8 mouse cellular contexts compared by ENCODE assay signal in genomic region chr14:52123918-52124317, GRCm38 (mm10). TPM values are rescaled to one million over a fixed set of nuclear protein-coding genes. Genes with fewer than 3 reads are reported as not detected.
DNase-seq lines count a peak whose midpoint lies in the region; ATAC-seq and TF ChIP-seq lines count a peak whose summit lies in the region.

No protein-coding gene starts in this region.

- no peaks in the 10 kb centered on the region for H3K36me3 ChIP-seq in midbrain, embryonic 10.5 days
- H3K36me3 ChIP-seq in midbrain, embryonic 15.5 days (replicated peaks), result no peaks in the 10 kb centered on the region
- no peaks in the 10 kb centered on the region for H3K36me3 ChIP-seq in forebrain, embryonic 12.5 days (replicated peaks)
- H3K36me3 ChIP-seq in liver, adult 2 months (ENCODE audit: control insufficient read depth, insufficient read depth, low read length), result no peaks in the 10 kb centered on the region

- no peak overlapping the region for H3K27ac ChIP-seq in midbrain, embryonic 10.5 days (replicated peaks)
- no peak overlapping the region for H3K27ac ChIP-seq in midbrain, embryonic 15.5 days
- no peak overlapping the region for H3K27ac ChIP-seq in forebrain, embryonic 12.5 days
- peak overlapping the region; percentile 33; the same call in 1 of the 2 replicates for H3K27ac ChIP-seq in liver, adult 2 months (replicated peaks; ENCODE audit: insufficient read depth, low read depth, low read length)

- H3K4me1 ChIP-seq in midbrain, embryonic 10.5 days, result peaks cover 8% of the 10 kb centered on the region
- peaks cover 6% of the 10 kb centered on the region; the same call in 1 of the 2 replicates for H3K4me1 ChIP-seq in midbrain, embryonic 15.5 days
- peaks cover 2% of the 10 kb centered on the region; the same call in 1 of the 2 replicates for H3K4me1 ChIP-seq in forebrain, embryonic 12.5 days
- no peaks in the 10 kb centered on the region; the same call in 1 of the 2 replicates for H3K4me1 ChIP-seq in liver, adult 2 months (ENCODE audit: control insufficient read depth, insufficient read depth, low read length)

- TF ChIP-seq POLR2A in liver, adult 2 months (IDR thresholded peaks at IDR 0.05; ENCODE audit: extremely low read depth, insufficient read depth, low read length), result no peak

- DNase-seq in midbrain, embryonic 10.5 days (ENCODE audit: low spot score), result peak; percentile 65
- peak; percentile 82 for DNase-seq in brain, adult 2 months (ENCODE audit: low read depth, low spot score)
- DNase-seq in liver, adult 2 months (ENCODE audit: extremely low read depth, low read depth, low spot score), result peak; percentile 71
- DNase-seq in retina, postnatal 1 day, result peak; percentile 79
- peak; percentile 31 for DNase-seq in urinary bladder, adult 2 months (ENCODE audit: low spot score)

- peaks cover 17% of the 10 kb centered on the region for H3K27me3 ChIP-seq in midbrain, embryonic 10.5 days (ENCODE audit: low read depth, poor library complexity, severe bottlenecking)
- H3K27me3 ChIP-seq in midbrain, embryonic 15.5 days (replicated peaks), result no peaks in the 10 kb centered on the region
- H3K27me3 ChIP-seq in forebrain, embryonic 12.5 days, result peaks cover 3% of the 10 kb centered on the region; the same call in 1 of the 2 replicates
- H3K27me3 ChIP-seq in liver, adult 2 months (ENCODE audit: control insufficient read depth, insufficient read depth, low read length), result no peaks in the 10 kb centered on the region

- no peak overlapping the region for H3K4me3 ChIP-seq in midbrain, embryonic 10.5 days
- H3K4me3 ChIP-seq in midbrain, embryonic 15.5 days, result no peak overlapping the region
- H3K4me3 ChIP-seq in forebrain, embryonic 12.5 days (replicated peaks), result no peak overlapping the region
- no peak overlapping the region for H3K4me3 ChIP-seq in liver, adult 2 months (ENCODE audit: insufficient read depth, low read depth, low read length)

- ATAC-seq in midbrain, embryonic 15.5 days (replicated peaks), result no peak
- peak; percentile 27; the same call in 1 of the 2 replicates for ATAC-seq in forebrain, embryonic 12.5 days (ENCODE audit: low FRiP score)
- peak; percentile 63 for ATAC-seq in inflammation-experienced regulatory T-cells, adult 6 months

- WGBS in midbrain, embryonic 10.5 days, result 24% methylated on average over 4 of the region's 4 CpGs
- 18% methylated on average over 4 of the region's 4 CpGs for WGBS in midbrain, embryonic 15.5 days
- WGBS in forebrain, embryonic 12.5 days, result 23% methylated on average over 4 of the region's 4 CpGs
- WGBS in liver, adult 2 months, result 22% methylated on average over 4 of the region's 4 CpGs

- H3K9me3 ChIP-seq in midbrain, embryonic 10.5 days (replicated peaks), result no peaks in the 10 kb centered on the region
- H3K9me3 ChIP-seq in midbrain, embryonic 15.5 days, result no peaks in the 10 kb centered on the region
- H3K9me3 ChIP-seq in forebrain, embryonic 12.5 days, result no peaks in the 10 kb centered on the region

- no peak overlapping the region for H3K4me2 ChIP-seq in midbrain, embryonic 15.5 days
- H3K4me2 ChIP-seq in forebrain, embryonic 12.5 days, result no peak overlapping the region

- H3K79me2 ChIP-seq in liver, adult 2 months (ENCODE audit: control insufficient read depth, insufficient read depth, low read length), result no peaks in the 10 kb centered on the region

- peak; percentile 66 for TF ChIP-seq CTCF in liver, adult 2 months (IDR thresholded peaks at IDR 0.05; ENCODE audit: low read depth, low read length)

- no peak overlapping the region for H3K9ac ChIP-seq in midbrain, embryonic 15.5 days
- no peak overlapping the region for H3K9ac ChIP-seq in forebrain, embryonic 12.5 days
- 0 out of 2 replicates have a peak overlapping the region, but pooled peaks have one; percentile 49 for H3K9ac ChIP-seq in liver, adult 2 months (ENCODE audit: low read depth, low read length)

RNA-seq across cellular contexts. Expression of gene Rpgrip1, which starts 13.4 kb away (rescaled TPM):
- polyA plus RNA-seq in midbrain, embryonic 10.5 days (2016; fragmentation: Nextera tagmentation; extraction: Ambion mirVana), result 106 TPM in 2 replicates
- polyA plus RNA-seq in midbrain, embryonic 15.5 days (2015; fragmentation: Nextera tagmentation; extraction: Ambion mirVana), result 51.3 and 53.3 TPM in 2 replicates
- 54.7 and 74.0 TPM in 2 replicates for polyA plus RNA-seq in forebrain, embryonic 12.5 days (2016; fragmentation: Nextera tagmentation; extraction: Ambion mirVana)
- polyA plus RNA-seq in inflammation-experienced regulatory T-cells, adult 6 months (2017; shearing (Covaris generic)), result 100 to 1,000 TPM in 1 of 3 experiments, 10 to 100 TPM in 2; 79.7 to 117 (median 94.9) TPM
- 0.55 and 1.2 TPM in 2 replicates for total RNA-seq in liver, adult 2 months (2014; rRNA removed)
- polyA plus RNA-seq in liver, adult 2 months (2012; rRNA removed), result 0.35 and 0.50 TPM in 2 replicates
- polyA plus RNA-seq in urinary bladder, adult 2 months (2012; rRNA removed), result 1.8 and 2.5 TPM in 2 replicates

RNA-seq across cellular contexts. Expression of gene Hnrnpc, which starts 20.1 kb away (rescaled TPM):
- 876 and 930 TPM in 2 replicates for polyA plus RNA-seq in midbrain, embryonic 10.5 days (2016; fragmentation: Nextera tagmentation; extraction: Ambion mirVana)
- polyA plus RNA-seq in midbrain, embryonic 15.5 days (2015; fragmentation: Nextera tagmentation; extraction: Ambion mirVana), result 480 and 482 TPM in 2 replicates
- 870 and 873 TPM in 2 replicates for polyA plus RNA-seq in forebrain, embryonic 12.5 days (2016; fragmentation: Nextera tagmentation; extraction: Ambion mirVana)
- polyA plus RNA-seq in inflammation-experienced regulatory T-cells, adult 6 months (2017; shearing (Covaris generic)), result 100 to 1,000 TPM; 399 to 498 (median 471) TPM
- 77.5 and 84.4 TPM in 2 replicates for total RNA-seq in liver, adult 2 months (2014; rRNA removed)
- 50.8 and 55.8 TPM in 2 replicates for polyA plus RNA-seq in liver, adult 2 months (2012; rRNA removed)
- polyA plus RNA-seq in urinary bladder, adult 2 months (2012; rRNA removed), result 203 and 214 TPM in 2 replicates

Comparison
In these comparisons a context has a peak if more than half of its experiments do, and no peak if none do; other contexts are left out.
1. DNase-seq: peak in every context shown above with its lines; median percentile 82 in brain, adult 2 months; 79 in retina, postnatal 1 day; 71 in liver, adult 2 months; 65 in midbrain, embryonic 10.5 days; 31 in urinary bladder, adult 2 months.
2. RNA of gene Rpgrip1, which starts 13.4 kb away (polyA plus RNA-seq): 106 TPM in midbrain, embryonic 10.5 days, 79.7 to 117 TPM in inflammation-experienced regulatory T-cells, adult 6 months, 54.7 to 74.0 TPM in forebrain, embryonic 12.5 days and 51.3 to 53.3 TPM in midbrain, embryonic 15.5 days; 1.8 to 2.5 TPM in urinary bladder, adult 2 months and 0.35 to 0.50 TPM in liver, adult 2 months; every median in the first group is over 10 times any median in the second.